Mouse (Mus musculus): ENCODE data around the gene Natd1.

DNA sequence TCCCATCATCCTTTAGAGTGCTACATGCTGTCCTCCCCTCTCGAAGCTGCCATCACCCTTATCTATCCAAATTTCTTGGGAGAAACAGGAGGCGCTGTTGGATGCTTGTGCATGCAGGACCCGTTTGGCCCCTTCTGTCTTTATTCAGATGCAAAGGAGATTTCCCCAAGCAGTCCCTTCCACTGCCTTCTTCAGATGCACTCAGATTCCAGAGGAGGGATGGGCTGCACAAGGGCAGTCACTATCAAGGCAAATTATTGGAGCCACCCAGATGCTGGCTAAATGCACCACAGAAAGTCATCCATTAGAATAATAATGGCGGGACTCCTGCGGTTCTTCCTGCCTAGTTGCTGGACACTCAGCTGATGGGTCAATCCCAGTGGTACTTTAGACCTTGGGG, 8.4 kb upstream of the Natd1 start:
- no peak for TF ChIP-seq CTCF (IDR thresholded peaks at IDR 0.05; ENCODE audit: low read depth, low read length)
- TF ChIP-seq POLR2A (IDR thresholded peaks at IDR 0.05; ENCODE audit: extremely low read depth, insufficient read depth, low read length), result no peak

Data from liver, adult 2 months (tissue).